Mouse (Mus musculus) limb, embryonic 12.5 days (tissue): ENCODE data around the gene Rc3h1. TPM values are rescaled to one million over a fixed set of nuclear protein-coding genes. Genes with fewer than 3 reads are reported as not detected.
"Not testable (repeated sequence)": the region's sequence is repeated elsewhere in the genome, so short reads cannot be mapped to it uniquely, and the experiment has no call there.

Experiments used
- ATAC-seq: fragments of 200-750 bp; cut with Nextera tagmentation; 2 replicates; pipeline ENCODE4 v1.8.0; 2017; ENCODE audit warnings: low read depth, moderate TSS enrichment; ENCODE audit not compliant: insufficient number of reproducible peaks, insufficient read depth, low FRiP score, low TSS enrichment
- H3K27ac ChIP-seq: fragments of 300-500 bp; sonication (generic); 2 replicates; pipeline ENCODE4 v1.5.1; 2016; ENCODE audit warnings: mild to moderate bottlenecking, moderate library complexity
- H3K27me3 ChIP-seq: fragments of 300-500 bp; sonication (generic); 2 replicates; pipeline ENCODE4 v1.6.1; 2016; ENCODE audit warnings: mild to moderate bottlenecking, moderate library complexity
- H3K36me3 ChIP-seq: fragments of 300-500 bp; sonication (generic); 2 replicates; pipeline ENCODE4 v1.6.1; 2016; ENCODE audit warnings: mild to moderate bottlenecking, moderate library complexity
- H3K4me1 ChIP-seq: fragments of 300-500 bp; sonication (generic); replicated peaks from 2 replicates; pipeline ENCODE4 v1.6.1; 2016
- H3K4me2 ChIP-seq: fragments of 300-500 bp; sonication (generic); 2 replicates; pipeline ENCODE4 v1.6.1; 2016; ENCODE audit warnings: mild to moderate bottlenecking, moderate library complexity
- H3K4me3 ChIP-seq: fragments of 300-500 bp; sonication (generic); replicated peaks from 2 replicates; pipeline ENCODE4 v1.5.1; 2016; ENCODE audit warnings: mild to moderate bottlenecking
- H3K9ac ChIP-seq: fragments of 300-500 bp; sonication (generic); replicated peaks from 2 replicates; pipeline ENCODE4 v1.6.1; 2016; ENCODE audit warnings: mild to moderate bottlenecking, moderate library complexity
- H3K9me3 ChIP-seq: fragments of 300-500 bp; sonication (generic); 2 replicates; pipeline ENCODE4 v1.6.1; 2016; ENCODE audit warnings: mild to moderate bottlenecking, moderate library complexity
- WGBS: fragments of 180-500 bp; shearing (Covaris S2); methylation state at CpG from one replicate; pipeline ENCODE4 v1.1.7; 2016; 5-methylcytosine and 5-hydroxymethylcytosine counted together
- polyA plus RNA-seq: library from polyadenylated mRNA; unstranded; fragments of >200 nt; fragmentation: Nextera tagmentation; extraction: Ambion mirVana; gene quantifications from 2 replicates; pipeline ENCODE4 v1.2.1, GENCODE M21; 2016

Gene Rc3h1
- polyA plus RNA-seq, 1 experiment from 2014 or later: 10.6 TPM

- Histone ChIP-seq H3K9me3 (no peaks in the 10 kb centered on the region), H3K4me1 (no peaks in the 10 kb centered on the region), H3K27ac (no peak overlapping the region), H3K4me3 (no peak overlapping the region), H3K4me2 (no peak overlapping the region), H3K9ac (no peak overlapping the region), H3K27me3 (no peaks in the 10 kb centered on the region), H3K36me3 (peaks cover 82% of the 10 kb centered on the region)
- ATAC-seq: no peak
- 95% methylated on average over 7 of the region's 7 CpGs for WGBS
These were observed 57.0 kb downstream of the Rc3h1 start for GRCm38 (mm10) chr1:160963199-160963598.

- H3K36me3 ChIP-seq: peaks cover 84% of the 10 kb centered on the region
- no peak overlapping the region for H3K4me2 ChIP-seq
- H3K4me1 ChIP-seq: no peaks in the 10 kb centered on the region
- H3K27me3 ChIP-seq: no peaks in the 10 kb centered on the region
- 91% methylated on average over 1 of the region's 1 CpGs for WGBS
- no peak overlapping the region for H3K4me3 ChIP-seq
- H3K27ac ChIP-seq: no peak overlapping the region
- no peak for ATAC-seq
- no peak overlapping the region for H3K9ac ChIP-seq
- no peaks in the 10 kb centered on the region for H3K9me3 ChIP-seq
These were observed 61.0 kb downstream of the Rc3h1 start for GRCm38 (mm10) chr1:160967268-160967667.

- no peak overlapping the region for H3K9ac ChIP-seq
- H3K4me1 ChIP-seq: no peaks in the 10 kb centered on the region
- no peaks in the 10 kb centered on the region for H3K27me3 ChIP-seq
- WGBS: 88% methylated on average over 5 of the region's 5 CpGs
- H3K27ac ChIP-seq: no peak overlapping the region
- H3K9me3 ChIP-seq: no peaks in the 10 kb centered on the region
- peaks cover 72% of the 10 kb centered on the region for H3K36me3 ChIP-seq
- H3K4me3 ChIP-seq: no peak overlapping the region
- H3K4me2 ChIP-seq: no peak overlapping the region
- ATAC-seq: no peak
These were observed 62.4 kb downstream of the Rc3h1 start for GRCm38 (mm10) chr1:160968643-160969042.

GRCm38 (mm10) chr1:160978071-160978735 lies 72.0 kb downstream of the Rc3h1 start, which contains the start of gene Serpinc1:
Gene Serpinc1 (plus strand): TSS chr1:160978585.
- H3K9ac ChIP-seq: no peak within 1 kb of the TSS
- no peaks in the 10 kb centered on the region for H3K4me1 ChIP-seq
- ATAC-seq: no peak
- 90% methylated on average over 4 of the region's 4 CpGs for WGBS
- H3K27me3 ChIP-seq: no peaks in the 10 kb centered on the region
- no peak within 1 kb of the TSS for H3K27ac ChIP-seq
- H3K36me3 ChIP-seq: 0 out of 2 replicates have a peak, but pooled peaks cover 5% of the 10 kb centered on the region
- no peaks in the 10 kb centered on the region for H3K9me3 ChIP-seq
- no peak within 1 kb of the TSS for H3K4me3 ChIP-seq
- H3K4me2 ChIP-seq: no peak within 1 kb of the TSS

- Histone ChIP-seq H3K4me3 (no peak overlapping the region), H3K9ac (no peak overlapping the region), H3K4me2 (no peak overlapping the region), H3K27me3 (no peaks in the 10 kb centered on the region), H3K9me3 (no peaks in the 10 kb centered on the region), H3K4me1 (no peaks in the 10 kb centered on the region), H3K36me3 (0 out of 2 replicates have a peak, but pooled peaks cover 4% of the 10 kb centered on the region), H3K27ac (no peak overlapping the region)
- 76% methylated on average over 5 of the region's 5 CpGs for WGBS
- no peak for ATAC-seq
These were observed 73.8 kb downstream of the Rc3h1 start for GRCm38 (mm10) chr1:160980021-160980420.

GRCm38 (mm10) chr1:160980537-160981234 lies 74.5 kb downstream of the Rc3h1 start:
- no peak for ATAC-seq
- WGBS: 70% methylated on average over 8 of the region's 8 CpGs

GRCm38 (mm10) chr1:160981337-160981736 lies 75.1 kb downstream of the Rc3h1 start:
- H3K4me2 ChIP-seq: no peak overlapping the region
- no peak overlapping the region for H3K27ac ChIP-seq
- no peaks in the 10 kb centered on the region for H3K4me1 ChIP-seq
- no peaks in the 10 kb centered on the region for H3K9me3 ChIP-seq
- H3K9ac ChIP-seq: no peak overlapping the region
- no peak overlapping the region for H3K4me3 ChIP-seq
- no peaks in the 10 kb centered on the region for H3K27me3 ChIP-seq
- ATAC-seq: no peak
- WGBS: 85% methylated on average over 4 of the region's 4 CpGs
- H3K36me3 ChIP-seq: no peaks in the 10 kb centered on the region

More at GRCm38 (mm10) chr1:160980537-160981234, 74.5 kb downstream of the Rc3h1 start:
- no peak overlapping the region for H3K4me2 ChIP-seq
- no peak overlapping the region for H3K4me3 ChIP-seq
- no peaks in the 10 kb centered on the region for H3K9me3 ChIP-seq
- H3K27ac ChIP-seq: no peak overlapping the region
- H3K9ac ChIP-seq: no peak overlapping the region
- H3K27me3 ChIP-seq: no peaks in the 10 kb centered on the region
- no peaks in the 10 kb centered on the region for H3K4me1 ChIP-seq
- no peaks in the 10 kb centered on the region for H3K36me3 ChIP-seq

- no peaks in the 10 kb centered on the region for H3K4me1 ChIP-seq
- no peak overlapping the region for H3K9ac ChIP-seq
- no peak for ATAC-seq
- no peak overlapping the region for H3K4me2 ChIP-seq
- no peaks in the 10 kb centered on the region for H3K36me3 ChIP-seq
- H3K9me3 ChIP-seq: no peaks in the 10 kb centered on the region
- H3K27ac ChIP-seq: no peak overlapping the region
- no peaks in the 10 kb centered on the region for H3K27me3 ChIP-seq
- WGBS: 80% methylated on average over 3 of the region's 3 CpGs
- no peak overlapping the region for H3K4me3 ChIP-seq
These were observed 76.7 kb downstream of the Rc3h1 start for GRCm38 (mm10) chr1:160982887-160983286.

- not testable (repeated sequence) for H3K27me3 ChIP-seq, ATAC-seq, H3K9me3 ChIP-seq, H3K9ac ChIP-seq, H3K36me3 ChIP-seq, H3K4me2 ChIP-seq, H3K4me1 ChIP-seq, H3K4me3 ChIP-seq, H3K27ac ChIP-seq
- 59% methylated on average over 1 of the region's 1 CpGs for WGBS
These were observed 78.5 kb downstream of the Rc3h1 start for GRCm38 (mm10) chr1:160984731-160985130.

GRCm38 (mm10) chr1:160985477-160985876 lies 79.3 kb downstream of the Rc3h1 start:
- ATAC-seq: no peak
- 80% methylated on average over 6 of the region's 6 CpGs for WGBS
- Histone ChIP-seq H3K9me3 (no peaks in the 10 kb centered on the region), H3K4me3 (no peak overlapping the region), H3K9ac (no peak overlapping the region), H3K27me3 (no peaks in the 10 kb centered on the region), H3K4me2 (no peak overlapping the region), H3K27ac (no peak overlapping the region), H3K36me3 (no peaks in the 10 kb centered on the region), H3K4me1 (no peaks in the 10 kb centered on the region)

GRCm38 (mm10) chr1:160986881-160987635 lies 80.8 kb downstream of the Rc3h1 start:
- no peak for ATAC-seq
- Histone ChIP-seq H3K36me3 (no peaks in the 10 kb centered on the region), H3K9ac (no peak overlapping the region), H3K27ac (no peak overlapping the region), H3K9me3 (no peaks in the 10 kb centered on the region), H3K27me3 (no peaks in the 10 kb centered on the region), H3K4me1 (no peaks in the 10 kb centered on the region), H3K4me3 (no peak overlapping the region), H3K4me2 (no peak overlapping the region)
- WGBS: 84% methylated on average over 17 of the region's 17 CpGs
